Mouse (Mus musculus) embryonic fibroblast, embryonic 13.5 days (primary cell): Measurements from ENCODE around the gene Pik3ip1.

Experiments used
- CTCF ChIP-seq: IDR thresholded peaks from 2 replicates; pipeline ENCODE4 v1.5.1; 2011; ENCODE audit warnings: mild to moderate bottlenecking, control low read depth, low read length, moderate library complexity, borderline replicate concordance; ENCODE audit not compliant: insufficient read depth
- POLR2A ChIP-seq: IDR thresholded peaks from 2 replicates; pipeline ENCODE4 v1.6.1; 2011; ENCODE audit warnings: low read depth, mild to moderate bottlenecking, control low read depth, low read length, moderate library complexity

- TF ChIP-seq CTCF (peak; percentile 81; the same call in 1 of the 2 replicates), POLR2A (no peak)
Observed at GRCm38 (mm10) chr11:3347091-3347834, 17.1 kb downstream of the Pik3ip1 start.
